Mouse (Mus musculus) C2C12 (cell line): ENCODE results near the gene Rd3.

Experiments
- CTCF ChIP-seq: IDR thresholded peaks from one replicate; pipeline ENCODE4 v1.5.1; 2011; ENCODE audit not compliant: control insufficient read depth, insufficient read depth, insufficient read length
- MYOD1 ChIP-seq: IDR thresholded peaks from one replicate; pipeline ENCODE4 v1.6.1; 2011; ENCODE audit warnings: low read depth; ENCODE audit not compliant: control insufficient read depth, insufficient read length
- MYOG ChIP-seq: IDR thresholded peaks from one replicate; pipeline ENCODE4 v1.6.1; 2011; ENCODE audit not compliant: control insufficient read depth, insufficient read length; ENCODE audit errors: extremely low read depth
- USF1 ChIP-seq: IDR thresholded peaks from one replicate; pipeline ENCODE4 v1.6.1; 2011; ENCODE audit warnings: low read depth, mild to moderate bottlenecking, control low read depth, moderate library complexity

GRCm38 (mm10) chr1:191932286-191932985 is 44.7 kb upstream of the Rd3 start:
- no peak for TF ChIP-seq CTCF
- TF ChIP-seq MYOD1 = no peak
- TF ChIP-seq MYOG = no peak
- TF ChIP-seq USF1 = no peak
